Mouse (Mus musculus): ENCODE data around the gene Lhfpl5. TPM values are rescaled to one million over a fixed set of nuclear protein-coding genes. Genes with fewer than 3 reads are reported as not detected.

The Lhfpl5 gene
- not detected for polyA plus RNA-seq (2014; fragmentation: Illumina TruSeq; extraction: RNeasy Lipid Tissue Mini Kit (QIAGEN cat#74804); ENCODE audit: low read depth, low replicate concordance)

DNA sequence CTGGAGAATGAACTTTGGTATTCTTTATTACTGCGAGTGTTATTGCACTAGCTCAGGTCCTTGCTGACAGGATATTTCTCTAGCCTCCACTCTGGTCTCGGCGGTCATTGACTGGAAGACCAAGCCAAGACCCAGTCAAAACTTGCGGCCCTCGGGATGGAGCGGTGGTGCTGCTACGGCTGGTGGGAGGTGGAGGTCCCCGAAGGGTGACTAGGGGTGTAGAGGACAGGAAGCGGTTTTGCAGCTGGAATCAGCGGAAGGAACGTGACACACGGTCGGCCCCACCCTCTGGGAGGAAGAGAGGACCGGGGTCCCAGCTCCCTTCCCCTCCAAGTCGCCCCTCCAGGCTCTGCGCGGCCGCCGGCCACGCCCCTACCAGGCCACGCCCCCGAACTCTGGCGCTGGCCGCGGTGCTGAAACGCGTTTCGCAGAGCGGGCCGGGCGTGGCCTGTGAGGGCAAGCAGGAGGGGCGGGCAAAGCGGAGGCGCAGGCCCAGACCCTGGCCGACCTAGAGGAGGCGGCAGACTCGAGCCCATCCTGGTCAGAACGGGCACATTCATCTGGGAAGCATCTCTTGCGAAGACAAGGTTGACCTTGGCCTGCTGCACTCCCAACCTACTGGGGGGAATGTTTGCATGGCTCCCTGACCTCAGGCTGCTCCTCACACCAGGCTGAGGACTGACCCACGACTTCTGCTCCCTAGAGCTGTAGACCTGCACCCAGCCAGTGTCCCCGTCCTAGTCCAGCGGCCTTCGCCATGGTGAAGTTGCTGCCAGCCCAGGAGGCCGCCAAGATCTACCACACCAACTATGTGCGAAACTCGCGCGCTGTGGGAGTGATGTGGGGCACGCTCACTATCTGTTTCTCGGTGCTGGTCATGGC lies at the start of gene Lhfpl5:
Gene Lhfpl5 (plus strand): TSS at position 398 of the 882 bp plus-strand sequence.

GRCm38 (mm10) chr17:28530506-28530905 lies 44.9 kb upstream of the Lhfpl5 start, which contains the start of gene Armc12:
Armc12 (plus strand) TSS chr17:28530806.

DNA sequence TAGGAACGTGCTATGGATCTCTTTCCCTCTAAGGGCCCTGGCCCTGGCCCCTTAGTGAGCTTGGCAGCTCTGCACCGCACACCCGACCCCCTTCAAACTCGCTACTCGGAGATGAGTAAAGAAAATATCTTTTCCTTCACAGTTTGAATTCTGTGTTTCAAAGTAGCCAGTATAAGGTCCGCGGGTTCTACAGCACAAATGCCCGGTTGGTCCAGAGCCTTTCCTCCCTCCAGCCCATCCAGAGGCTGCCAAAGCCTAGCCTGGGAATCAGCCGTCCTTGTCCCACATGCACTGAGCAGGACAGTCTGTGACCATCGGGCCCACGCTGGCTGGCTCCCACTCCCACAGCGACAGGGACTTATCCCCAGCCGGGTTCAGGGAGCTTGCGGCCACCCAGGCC lies 26.3 kb upstream of the Lhfpl5 start, which contains the start of gene Clpsl2:
Gene Clpsl2 (plus strand): TSS at position 301 of the 400 bp plus-strand sequence.

GRCm38 (mm10) chr17:28560598-28560997 lies 14.8 kb upstream of the Lhfpl5 start, which contains the start of gene Clps:
Clps (minus strand) TSS chr17:28560766.

GRCm38 (mm10) chr17:28622300-28622759 lies 46.9 kb downstream of the Lhfpl5 start, which contains the start of gene Srpk1:
Srpk1 (minus strand) TSS chr17:28622709.

Other genes with a start within 250 kb of the Lhfpl5 start
- gene Rpl10a, start 247.2 kb upstream of the Lhfpl5 start, polyA plus RNA-seq (2014; fragmentation: Illumina TruSeq; extraction: RNeasy Lipid Tissue Mini Kit (QIAGEN cat#74804); ENCODE audit: low read depth, low replicate concordance), result 54.1 TPM
- 0.08 TPM for gene Tead3, start 224.8 kb upstream of the Lhfpl5 start, polyA plus RNA-seq (2014; fragmentation: Illumina TruSeq; extraction: RNeasy Lipid Tissue Mini Kit (QIAGEN cat#74804); ENCODE audit: low read depth, low replicate concordance)
- not detected for gene Tulp1, start 210.4 kb upstream of the Lhfpl5 start, polyA plus RNA-seq (2014; fragmentation: Illumina TruSeq; extraction: RNeasy Lipid Tissue Mini Kit (QIAGEN cat#74804); ENCODE audit: low read depth, low replicate concordance)
- gene Fkbp5, start 58.1 kb upstream of the Lhfpl5 start, polyA plus RNA-seq (2014; fragmentation: Illumina TruSeq; extraction: RNeasy Lipid Tissue Mini Kit (QIAGEN cat#74804); ENCODE audit: low read depth, low replicate concordance), result 38.6 TPM
- gene Armc12, start 44.8 kb upstream of the Lhfpl5 start, polyA plus RNA-seq (2014; fragmentation: Illumina TruSeq; extraction: RNeasy Lipid Tissue Mini Kit (QIAGEN cat#74804); ENCODE audit: low read depth, low replicate concordance), result 79.2 TPM
- not detected for gene Clpsl2, start 26.2 kb upstream of the Lhfpl5 start, polyA plus RNA-seq (2014; fragmentation: Illumina TruSeq; extraction: RNeasy Lipid Tissue Mini Kit (QIAGEN cat#74804); ENCODE audit: low read depth, low replicate concordance)
- not detected for gene Clps, start 14.9 kb upstream of the Lhfpl5 start, polyA plus RNA-seq (2014; fragmentation: Illumina TruSeq; extraction: RNeasy Lipid Tissue Mini Kit (QIAGEN cat#74804); ENCODE audit: low read depth, low replicate concordance)
- gene Srpk1, start 47.1 kb downstream of the Lhfpl5 start, polyA plus RNA-seq (2014; fragmentation: Illumina TruSeq; extraction: RNeasy Lipid Tissue Mini Kit (QIAGEN cat#74804); ENCODE audit: low read depth, low replicate concordance), result 1,031 TPM
- 109 TPM for gene Slc26a8, start 114.6 kb downstream of the Lhfpl5 start, polyA plus RNA-seq (2014; fragmentation: Illumina TruSeq; extraction: RNeasy Lipid Tissue Mini Kit (QIAGEN cat#74804); ENCODE audit: low read depth, low replicate concordance)
- gene Mapk14, start 115.7 kb downstream of the Lhfpl5 start, polyA plus RNA-seq (2014; fragmentation: Illumina TruSeq; extraction: RNeasy Lipid Tissue Mini Kit (QIAGEN cat#74804); ENCODE audit: low read depth, low replicate concordance), result 10.1 TPM
- gene AC170998.1, start 150.4 kb downstream of the Lhfpl5 start, polyA plus RNA-seq (2014; fragmentation: Illumina TruSeq; extraction: RNeasy Lipid Tissue Mini Kit (QIAGEN cat#74804); ENCODE audit: low read depth, low replicate concordance), result 0.56 TPM
- gene Mapk13, start 193.7 kb downstream of the Lhfpl5 start, polyA plus RNA-seq (2014; fragmentation: Illumina TruSeq; extraction: RNeasy Lipid Tissue Mini Kit (QIAGEN cat#74804); ENCODE audit: low read depth, low replicate concordance), result 0.28 TPM
- 37.9 TPM for gene Brpf3, start 225.4 kb downstream of the Lhfpl5 start, polyA plus RNA-seq (2014; fragmentation: Illumina TruSeq; extraction: RNeasy Lipid Tissue Mini Kit (QIAGEN cat#74804); ENCODE audit: low read depth, low replicate concordance)